Mouse (Mus musculus) thymus, adult 18-20 months (tissue): ENCODE data around the gene Adam8.

Experiments used
- DNase-seq, 2 experiments: peaks; one replicate each; pipeline ENCODE4 v3.0.0; 2022; ENCODE audit warnings: mixed read lengths in 2 of 2

Adam8 gene

DNA sequence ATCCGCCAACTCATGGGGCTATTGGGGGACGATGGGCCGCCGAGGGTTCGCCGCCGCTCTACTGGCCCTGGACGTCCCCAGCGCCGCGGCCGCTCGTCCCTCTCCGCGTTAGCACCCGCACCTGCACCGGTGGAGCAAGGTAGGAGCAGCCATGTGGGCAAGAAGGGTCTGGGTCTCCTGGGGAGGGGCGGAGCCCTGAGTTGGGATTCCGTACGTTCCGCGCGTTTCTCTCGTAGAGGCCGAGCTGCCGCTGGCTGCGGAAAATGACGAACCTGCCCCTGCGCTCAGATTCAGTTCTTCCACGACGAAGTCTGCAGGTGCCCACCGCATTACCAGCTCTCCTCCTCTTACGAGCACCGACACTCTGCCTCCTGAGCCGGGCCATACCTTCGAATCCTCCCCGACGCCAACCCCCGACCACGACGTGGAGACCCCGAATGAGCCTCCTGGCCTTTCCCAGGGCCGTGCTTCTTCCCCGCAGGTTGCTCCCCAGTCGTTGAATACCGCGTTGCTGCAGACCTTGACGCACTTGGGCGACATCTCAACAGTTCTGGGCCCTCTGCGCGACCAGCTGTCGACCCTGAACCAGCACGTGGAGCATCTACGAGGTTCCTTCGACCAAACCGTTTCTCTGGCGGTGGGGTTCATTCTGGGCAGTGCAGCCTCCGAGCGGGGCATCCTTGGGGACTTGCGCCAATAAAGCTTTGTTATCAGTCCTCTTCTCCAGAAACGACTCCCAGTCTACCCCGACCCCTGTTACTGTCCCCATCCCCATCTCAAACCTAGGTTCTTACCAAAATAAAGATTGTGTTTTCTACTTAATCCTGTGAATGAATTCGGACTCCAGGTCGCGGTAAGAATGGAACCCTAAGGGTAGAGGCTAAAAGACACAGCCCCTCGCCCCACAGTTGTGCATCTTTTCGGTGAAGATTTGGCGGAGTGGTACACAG lies 47.8 kb downstream of the Adam8 start:
- DNase-seq: no peak

DNA sequence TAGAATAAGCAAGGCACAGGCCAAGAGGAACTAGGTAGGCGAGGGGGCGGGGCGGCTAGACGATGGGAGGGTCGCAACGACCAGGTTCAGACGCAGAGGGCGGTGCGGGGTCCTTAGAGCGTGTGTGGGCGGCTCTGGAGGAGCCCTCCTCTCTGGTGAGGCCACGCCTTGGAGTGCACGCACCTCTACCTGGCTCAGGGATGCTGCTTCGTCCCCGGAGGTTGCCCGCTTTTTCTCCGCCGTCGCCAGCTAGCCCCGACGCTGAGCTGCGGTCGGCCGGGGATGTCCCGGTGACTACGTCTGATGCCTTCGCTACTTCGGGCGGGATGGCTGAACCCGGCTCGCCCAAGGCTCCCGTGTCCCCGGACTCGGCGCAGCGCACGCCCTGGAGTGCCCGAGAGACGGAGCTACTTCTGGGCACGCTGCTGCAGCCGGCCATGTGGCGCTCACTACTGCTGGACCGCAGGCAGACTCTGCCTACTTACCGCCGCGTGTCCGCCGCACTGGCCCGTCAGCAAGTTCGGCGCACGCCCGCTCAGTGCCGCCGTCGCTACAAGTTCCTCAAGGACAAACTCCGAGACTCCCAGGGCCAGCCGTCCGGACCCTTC lies 48.6 kb downstream of the Adam8 start, which contains the start of gene Utf1:
Gene Utf1, plus strand, starts transcription at position 116 of the 608 bp plus-strand sequence.
- DNase-seq: no peak

DNA sequence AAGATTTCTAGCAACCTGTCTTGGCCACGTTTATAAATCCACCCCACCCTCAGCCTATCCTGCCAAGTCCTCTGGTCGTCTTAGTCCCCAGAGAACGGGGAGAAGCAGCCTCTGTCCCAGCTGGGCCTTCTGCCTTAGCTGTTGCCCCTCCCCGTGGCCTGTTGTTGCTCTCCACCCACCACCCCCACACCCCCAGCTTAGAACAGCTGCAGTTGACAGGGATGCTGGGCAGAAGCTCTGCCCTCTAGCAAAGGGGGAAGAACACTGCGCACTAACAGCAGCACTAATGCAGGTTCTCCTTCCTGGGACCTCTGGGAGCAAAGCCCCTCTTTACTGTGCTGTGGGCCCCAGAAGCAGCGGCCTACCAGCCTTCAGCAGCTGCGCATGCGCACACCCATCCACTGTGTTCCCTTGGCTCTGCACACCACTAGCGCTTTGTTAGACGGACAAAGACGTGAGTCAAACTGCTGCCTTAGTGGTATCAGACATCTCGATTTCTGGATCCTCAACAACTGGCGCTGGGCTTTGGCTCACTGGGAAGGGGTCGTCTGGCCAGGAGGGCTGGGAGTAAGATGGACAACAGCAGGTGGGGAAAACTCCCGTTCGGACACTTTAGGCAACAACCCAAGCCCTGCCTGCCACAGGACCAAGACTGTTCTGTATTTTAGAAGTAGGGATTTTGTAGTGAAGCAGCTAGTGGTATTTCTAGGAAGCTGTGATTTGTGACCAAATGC lies 51.7 kb downstream of the Adam8 start:
- no peak for DNase-seq

DNA sequence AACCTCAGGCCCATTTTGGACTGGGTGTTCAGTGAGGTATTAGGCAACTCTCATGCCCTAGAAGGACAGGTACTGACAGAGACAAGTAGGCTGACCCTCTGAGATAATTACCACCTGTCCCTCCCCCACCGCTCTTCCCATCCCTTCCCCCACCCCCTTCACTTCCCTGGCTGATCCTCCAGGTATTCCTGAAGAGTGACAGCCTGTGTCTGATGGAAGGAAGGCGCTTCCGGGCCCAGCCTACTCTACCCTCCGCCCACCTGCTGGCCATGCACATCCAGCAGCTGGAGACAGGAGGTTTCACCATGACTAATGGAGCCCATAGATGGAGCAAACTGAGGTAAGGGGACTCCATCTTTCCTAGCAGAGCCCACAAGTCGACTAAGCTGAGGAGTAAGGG lies 54.6 kb downstream of the Adam8 start:
- DNase-seq: no peak

DNA sequence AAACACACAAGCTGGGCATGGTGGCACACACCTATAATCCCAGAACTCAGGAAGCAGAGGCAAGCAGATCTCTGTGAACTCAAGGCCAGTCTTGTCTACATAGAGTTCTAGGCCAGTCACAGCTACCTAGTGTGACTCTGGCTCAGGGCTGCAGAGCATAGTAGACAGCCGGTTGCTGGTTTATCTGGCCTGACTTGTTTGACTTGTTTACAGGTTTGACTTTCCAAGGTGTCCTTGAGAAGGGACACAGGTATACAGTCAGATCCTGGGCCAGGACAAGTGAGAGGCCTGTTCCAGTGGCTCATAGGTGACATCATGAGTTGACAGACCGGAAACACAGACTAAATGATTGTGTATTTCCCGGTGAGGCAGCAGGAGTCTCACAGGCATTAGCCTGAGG lies 55.2 kb downstream of the Adam8 start:
- no peak for DNase-seq

DNA sequence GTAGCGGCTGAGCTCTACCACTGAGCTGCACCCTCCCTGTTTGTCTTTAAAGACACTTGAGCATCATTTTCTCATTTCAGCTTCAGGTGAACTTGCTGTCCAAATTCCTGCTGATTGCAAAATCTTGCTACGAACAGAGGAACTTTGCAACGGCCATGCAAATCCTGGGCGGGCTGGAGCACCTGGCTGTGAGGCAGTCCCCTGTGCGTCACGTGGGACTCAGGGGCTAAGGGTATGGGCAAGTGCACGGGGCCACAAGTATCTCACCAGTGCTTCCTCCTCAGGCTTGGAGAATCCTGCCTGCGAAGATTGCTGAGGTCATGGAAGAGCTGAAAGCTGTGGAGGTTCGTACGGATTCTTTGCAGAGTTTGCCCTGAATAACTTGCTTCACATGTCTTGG lies 55.7 kb downstream of the Adam8 start:
- no peak for DNase-seq

DNA sequence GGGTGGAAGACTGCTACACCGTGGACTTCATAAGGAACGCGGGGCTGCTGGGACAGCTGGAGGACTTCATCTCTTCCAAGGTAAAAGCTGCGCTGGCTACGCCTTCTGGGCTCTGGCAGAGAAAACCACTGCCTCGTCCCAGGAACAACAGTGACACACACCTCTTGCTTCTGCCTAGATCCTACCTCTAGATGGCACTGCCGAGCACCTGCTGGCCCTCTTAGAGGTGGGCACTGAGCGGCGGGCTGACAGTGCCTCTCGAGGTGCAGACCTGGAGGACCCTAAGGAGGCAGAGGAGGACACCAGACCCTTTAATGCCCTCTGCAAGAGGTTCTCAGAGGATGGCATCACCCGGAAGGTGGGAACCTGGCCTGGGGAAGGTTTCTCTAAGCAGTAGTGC lies 61.6 kb downstream of the Adam8 start:
- peak in 1 of 2 experiments; percentile 6 for DNase-seq
